Mouse (Mus musculus): Measurements from ENCODE around the gene Eef1a2. TPM values are rescaled to one million over a fixed set of nuclear protein-coding genes. Genes with fewer than 3 reads are reported as not detected.

Eef1a2 gene
- total RNA-seq, 2 experiments from 2014 or later = 1,145 to 1,175 TPM

DNA sequence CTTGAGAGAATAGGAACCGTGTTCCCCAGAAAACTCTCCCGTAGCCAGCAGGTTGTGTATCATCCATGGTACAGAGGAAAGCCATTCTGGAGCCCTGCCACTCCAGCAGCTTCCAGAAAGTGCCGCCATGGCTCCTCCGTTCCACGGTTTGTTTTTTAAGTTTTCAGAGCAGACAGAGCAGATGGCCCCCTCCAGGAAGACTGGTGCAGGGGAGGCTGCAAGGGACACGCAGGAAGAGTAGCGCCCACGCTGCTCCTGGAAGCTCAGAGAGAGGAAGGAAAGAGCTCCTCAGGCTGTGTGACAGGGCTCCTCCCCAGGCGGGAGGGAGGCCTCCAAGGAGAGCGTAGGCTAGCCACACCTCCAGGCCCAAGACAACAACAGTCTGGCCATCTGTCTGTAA, 36.9 kb downstream of the Eef1a2 start:
- H3K4me3 ChIP-seq = no peak overlapping the region; the same call in 1 of the 2 replicates
- no peak for TF ChIP-seq CTCF (conservative IDR thresholded peaks at IDR 0.05)
- DNase-seq (ENCODE audit: low spot score in 2 of 2) = peak; percentile 76 to 90
- H3K27ac ChIP-seq = peak overlapping the region; percentile 91

DNA sequence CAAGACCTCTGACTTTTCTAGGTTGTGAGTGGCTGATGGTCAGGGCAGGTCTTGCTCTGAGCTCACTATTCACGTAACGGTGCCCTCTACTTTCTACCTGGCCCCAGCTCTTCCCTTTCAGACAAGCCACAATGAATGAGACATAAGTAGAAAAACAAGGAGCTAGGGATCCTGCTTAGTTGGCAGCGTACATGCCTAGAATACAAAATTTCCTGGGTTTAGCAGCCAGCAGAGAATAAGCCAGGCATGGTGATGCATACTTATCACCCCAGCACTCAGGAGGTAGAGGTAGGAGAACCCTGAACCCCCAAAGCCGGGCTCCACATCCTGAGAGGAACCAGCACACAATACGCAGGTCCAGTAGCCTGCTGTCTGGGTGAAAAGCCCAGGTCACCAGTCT, 40.4 kb downstream of the Eef1a2 start:
- no peak for DNase-seq (ENCODE audit: low spot score in 2 of 2)
- TF ChIP-seq CTCF (conservative IDR thresholded peaks at IDR 0.05) = no peak
- Histone ChIP-seq H3K27ac (peak overlapping the region; percentile 75), H3K4me3 (no peak overlapping the region)

DNA sequence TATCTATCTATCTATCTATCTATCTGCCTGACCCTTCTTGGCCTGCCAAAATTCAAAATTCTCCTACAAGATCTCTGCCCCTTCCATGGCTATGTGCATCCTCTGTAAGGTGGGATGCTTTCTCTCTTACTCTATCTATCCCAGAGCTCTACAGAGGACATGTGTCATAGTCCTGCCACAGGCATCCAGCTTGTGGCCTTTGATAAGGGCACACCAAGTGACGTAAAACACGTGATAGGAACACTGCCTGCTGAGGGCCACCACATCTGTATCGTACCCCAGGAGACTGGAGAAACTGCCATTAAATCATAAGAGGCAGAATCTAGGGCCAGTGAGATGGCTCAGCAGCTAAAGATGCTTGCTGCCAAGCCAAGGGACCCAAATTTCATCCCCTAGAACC, 41.4 kb downstream of the Eef1a2 start:
- peak overlapping the region; percentile 75; the same call in 1 of the 2 replicates for H3K27ac ChIP-seq
- DNase-seq (ENCODE audit: low spot score in 2 of 2) = no peak
- no peak overlapping the region for H3K4me3 ChIP-seq

DNA sequence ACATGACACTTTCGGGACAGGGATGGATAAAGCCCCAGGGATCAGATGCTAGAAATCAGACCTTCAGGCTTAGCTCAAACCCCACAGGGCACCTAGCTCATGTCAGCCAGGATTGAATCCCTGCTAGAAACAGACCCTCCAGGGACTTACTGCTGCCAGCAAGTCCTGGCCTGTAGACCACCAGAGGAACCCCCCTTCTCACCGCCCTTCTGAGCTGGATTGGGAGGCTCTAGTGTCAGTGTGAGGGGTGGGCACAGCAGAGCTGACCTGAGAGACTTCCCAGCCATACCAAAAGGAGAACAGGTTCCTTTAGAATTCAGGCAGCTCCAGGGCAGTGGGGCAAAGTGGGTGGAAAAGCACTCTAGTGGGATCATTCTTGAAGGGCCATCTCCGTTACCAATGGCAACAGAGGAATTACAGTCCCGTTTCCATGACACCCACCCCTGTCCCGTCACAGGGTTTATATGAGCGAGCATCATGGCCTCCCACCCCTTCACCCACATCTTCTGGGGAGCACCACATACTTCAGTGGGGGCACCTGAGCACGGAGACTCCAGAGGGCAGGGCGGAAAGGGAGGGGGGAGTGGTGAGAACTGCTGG, 43.0 kb downstream of the Eef1a2 start:
- no peak for TF ChIP-seq CTCF (conservative IDR thresholded peaks at IDR 0.05)
- no peak for DNase-seq (ENCODE audit: low spot score in 2 of 2)
- H3K27ac ChIP-seq = peak overlapping the region; percentile 65

More for the DNA sequence above, 41.4 kb downstream of the Eef1a2 start:
- no peak for TF ChIP-seq CTCF (conservative IDR thresholded peaks at IDR 0.05)

DNA sequence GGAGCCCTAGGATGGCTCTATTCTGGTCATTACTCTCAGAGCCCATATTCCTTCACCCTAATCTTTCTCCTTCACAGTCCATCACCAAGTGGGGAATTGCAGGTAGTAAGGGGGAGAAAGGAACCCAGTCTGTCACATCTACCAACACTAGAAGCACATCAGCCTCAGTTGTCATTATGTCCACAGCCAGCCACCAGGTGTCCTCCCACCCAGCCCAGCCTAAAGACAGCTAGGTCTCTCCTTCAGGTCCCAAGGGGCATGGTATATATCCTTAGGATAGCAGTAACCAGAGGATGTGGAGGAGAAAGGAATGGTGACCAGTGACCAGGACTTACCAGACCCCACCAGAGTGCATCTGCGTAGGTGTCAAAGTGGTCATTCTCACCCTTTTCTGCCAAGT, 45.1 kb downstream of the Eef1a2 start:
- no peak for DNase-seq (ENCODE audit: low spot score in 2 of 2)
- Histone ChIP-seq H3K27ac (no peak overlapping the region), H3K4me3 (no peak overlapping the region)
- TF ChIP-seq CTCF (conservative IDR thresholded peaks at IDR 0.05) = peak; percentile 55

More for the DNA sequence above, 43.0 kb downstream of the Eef1a2 start:
- H3K4me3 ChIP-seq = no peak overlapping the region

DNA sequence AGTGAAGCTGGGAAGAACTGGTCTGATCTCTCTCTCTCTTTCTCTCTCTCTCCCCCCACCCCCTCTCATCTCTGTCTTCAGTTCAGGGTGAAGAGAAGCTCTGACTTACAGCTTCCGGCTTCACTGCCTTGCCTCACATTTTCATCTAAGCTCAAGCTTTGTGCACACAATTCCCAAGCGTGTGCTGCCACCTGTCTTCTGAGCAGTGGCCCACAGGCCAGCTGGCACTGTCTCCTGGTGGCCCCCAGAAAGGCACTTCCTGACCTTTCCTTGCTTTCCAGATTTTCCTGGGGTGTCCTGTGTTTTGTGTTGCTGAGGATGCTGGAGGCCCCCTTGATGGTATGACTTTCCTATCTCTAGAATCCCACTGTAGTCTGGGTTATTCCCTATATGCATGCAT, 52.7 kb downstream of the Eef1a2 start:
- Histone ChIP-seq H3K27ac (no peak overlapping the region), H3K4me3 (no peak overlapping the region)
- no peak for DNase-seq (ENCODE audit: low spot score in 2 of 2)
- peak; percentile 66 for TF ChIP-seq CTCF (conservative IDR thresholded peaks at IDR 0.05)

DNA sequence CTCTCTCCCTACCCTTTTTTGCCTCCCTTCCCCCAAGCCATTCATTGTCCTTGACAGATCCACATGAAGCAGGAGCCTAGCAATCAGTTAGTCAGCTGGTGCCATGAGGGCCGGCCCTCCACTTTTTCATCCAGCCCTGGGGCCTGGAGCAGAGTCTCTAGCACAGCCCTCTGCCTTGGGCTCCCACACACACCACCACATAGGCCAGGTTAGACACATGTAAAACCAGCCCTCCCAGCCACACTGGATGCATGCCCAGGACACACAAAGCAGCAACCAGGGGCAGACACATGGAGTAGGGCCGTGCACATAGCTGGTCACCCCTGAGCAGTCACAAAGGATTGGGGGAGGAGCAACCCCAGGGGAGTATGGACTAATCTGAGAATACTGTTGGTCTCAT, 54.7 kb downstream of the Eef1a2 start:
- Histone ChIP-seq H3K27ac (no peak overlapping the region), H3K4me3 (no peak overlapping the region)
- no peak for DNase-seq (ENCODE audit: low spot score in 2 of 2)
- no peak for TF ChIP-seq CTCF (conservative IDR thresholded peaks at IDR 0.05)

DNA sequence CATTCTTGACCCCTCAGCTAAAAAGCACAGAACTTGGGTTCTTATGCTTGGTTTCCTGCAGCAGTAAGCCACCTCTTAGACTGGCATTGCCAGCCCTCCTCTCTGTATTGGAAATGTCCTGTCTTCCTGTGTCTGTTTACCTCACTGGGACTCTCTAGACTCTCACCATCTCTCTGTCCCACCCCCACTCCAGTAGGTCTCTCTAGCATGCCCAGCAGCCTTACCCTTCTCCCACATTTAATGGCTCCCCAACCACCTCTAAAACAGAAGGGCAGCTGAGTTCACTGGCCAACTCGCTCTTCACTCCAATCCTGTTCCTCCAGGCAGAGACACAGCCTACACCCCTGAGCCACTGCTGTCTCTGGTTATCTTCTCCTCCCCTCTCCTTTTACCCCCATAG, 55.2 kb downstream of the Eef1a2 start:
- no peak overlapping the region for H3K4me3 ChIP-seq
- H3K27ac ChIP-seq = no peak overlapping the region

DNA sequence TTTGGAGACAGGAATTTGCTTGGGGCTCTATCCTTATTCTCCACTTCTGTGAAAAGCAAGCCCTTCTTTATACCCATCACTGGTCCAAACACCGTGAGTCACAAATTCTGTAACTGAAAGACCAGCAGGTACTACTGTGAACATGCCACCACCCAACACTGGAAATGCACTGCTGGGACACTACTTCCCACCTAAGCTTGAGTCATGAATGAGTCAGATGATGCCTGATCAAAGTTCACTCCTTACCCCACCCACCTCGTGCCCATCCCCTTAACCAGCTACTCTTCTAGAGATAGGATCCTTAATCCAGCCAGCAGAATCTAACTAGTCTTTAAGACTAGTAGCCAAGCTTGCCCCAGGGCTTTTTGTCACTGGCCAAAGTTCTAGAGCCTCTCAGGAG, 56.7 kb downstream of the Eef1a2 start:
- DNase-seq (ENCODE audit: low spot score in 2 of 2) = no peak
- Histone ChIP-seq H3K4me3 (no peak overlapping the region), H3K27ac (no peak overlapping the region)
- no peak for TF ChIP-seq CTCF (conservative IDR thresholded peaks at IDR 0.05)

More for the DNA sequence above, 55.2 kb downstream of the Eef1a2 start:
- no peak; the same call in 1 of the 2 replicates for TF ChIP-seq CTCF (conservative IDR thresholded peaks at IDR 0.05)
- no peak for DNase-seq (ENCODE audit: low spot score in 2 of 2)

Other genes with a start within 250 kb of the Eef1a2 start
- 10 to 100 TPM; 54.1 to 54.2 TPM for gene Ythdf1, start 236.1 kb downstream of the Eef1a2 start, total RNA-seq (2021)
- gene Birc7, start 228.0 kb downstream of the Eef1a2 start, total RNA-seq (2021) = not detected
- 10 to 100 TPM; 54.3 to 55.1 TPM for gene Nkain4, start 202.3 kb downstream of the Eef1a2 start, total RNA-seq (2021)
- 100 to 1,000 TPM; 139 to 144 TPM for gene Arfgap1, start 189.8 kb downstream of the Eef1a2 start, total RNA-seq (2021)
- 1 to 10 TPM; 2.7 to 5.4 TPM for gene Col20a1, start 170.5 kb downstream of the Eef1a2 start, total RNA-seq (2021)
- gene Chrna4, start 113.5 kb downstream of the Eef1a2 start, total RNA-seq (2021) = 10 to 100 TPM; 14.1 to 15.7 TPM
- 100 to 1,000 TPM; 327 to 335 TPM for gene Kcnq2, start 21.7 kb downstream of the Eef1a2 start, total RNA-seq (2021)
- gene Ppdpf, start 30.2 kb upstream of the Eef1a2 start, total RNA-seq (2021) = 10 to 100 TPM; 85.4 to 90.2 TPM
- under 1 TPM in 1 of 2 experiments, not detected in 1; 0.10 TPM for gene Ptk6, start 45.8 kb upstream of the Eef1a2 start, total RNA-seq (2021)
- under 1 TPM; 0.12 to 0.41 TPM for gene Srms, start 56.2 kb upstream of the Eef1a2 start, total RNA-seq (2021)
- not detected for gene Fndc11, start 63.0 kb upstream of the Eef1a2 start, total RNA-seq (2021)
- gene Helz2, start 85.0 kb upstream of the Eef1a2 start, total RNA-seq (2021) = 1 to 10 TPM; 2.5 to 2.9 TPM
- 10 to 100 TPM; 18.8 to 23.5 TPM for gene Gmeb2, start 131.0 kb upstream of the Eef1a2 start, total RNA-seq (2021)
- gene Stmn3, start 157.5 kb upstream of the Eef1a2 start, total RNA-seq (2021) = 100 to 1,000 TPM; 527 to 593 TPM
- 10 to 100 TPM; 37.1 to 40.7 TPM for gene Rtel1, start 162.7 kb upstream of the Eef1a2 start, total RNA-seq (2021)
- gene Zgpat, start 207.9 kb upstream of the Eef1a2 start, total RNA-seq (2021) = 10 to 100 TPM; 78.3 to 80.7 TPM
- gene Arfrp1, start 208.4 kb upstream of the Eef1a2 start, total RNA-seq (2021) = 10 to 100 TPM; 43.2 to 50.1 TPM
- gene Lime1, start 223.1 kb upstream of the Eef1a2 start, total RNA-seq (2021) = 10 to 100 TPM; 35.2 to 49.5 TPM